Mouse (Mus musculus) B cell, adult 2 months (primary cell): ENCODE measurements around the gene Aldh3b2.
A peak's percentile ranks its signal among the peaks of the same experiment; 100 is the strongest.

Experiments
- DNase-seq, 2 experiments: peaks; one replicate each; pipeline ENCODE4 v3.0.0; 2022

The Aldh3b2 gene

DNA sequence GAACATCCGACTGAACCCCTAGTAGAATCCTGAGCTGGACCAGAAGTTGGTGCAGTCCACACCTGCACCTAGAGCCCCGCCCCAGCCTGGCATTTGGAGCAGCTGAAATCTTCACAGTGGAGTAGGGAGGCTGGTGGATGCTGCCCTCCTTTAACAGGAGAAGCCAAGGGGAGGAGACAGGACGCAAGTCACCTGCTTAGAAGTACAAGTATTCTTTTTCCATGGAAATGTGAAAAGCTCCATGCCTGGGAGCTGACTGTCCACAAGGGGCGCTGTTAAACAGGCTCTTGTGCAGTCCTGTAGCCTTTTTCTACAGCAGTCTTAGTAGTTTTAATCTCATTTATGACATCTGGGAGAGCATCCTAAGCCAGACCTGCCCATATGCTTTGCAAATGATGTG, 16.6 kb downstream of the Aldh3b2 start:
- DNase-seq: no peak

DNA sequence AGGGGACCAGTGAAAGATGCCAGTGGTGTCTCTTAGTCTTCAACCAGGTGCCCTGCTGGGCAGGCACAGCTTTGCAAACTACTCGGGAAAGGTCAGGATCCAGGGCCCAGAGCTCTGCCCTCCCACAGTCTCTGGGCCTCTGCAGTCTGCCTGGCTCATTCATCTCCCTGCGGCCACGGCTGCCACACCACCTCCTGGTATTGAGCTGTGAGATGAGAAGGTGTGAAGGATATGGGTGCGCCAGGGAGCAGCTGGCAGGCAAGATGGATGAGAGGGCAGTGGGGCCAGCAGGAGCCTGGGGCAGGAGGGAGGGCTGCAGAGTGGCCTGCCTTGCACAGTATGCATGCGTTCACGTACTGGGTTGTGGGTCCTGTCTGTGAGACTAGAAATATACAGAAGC, 18.7 kb downstream of the Aldh3b2 start:
- DNase-seq: no peak

DNA sequence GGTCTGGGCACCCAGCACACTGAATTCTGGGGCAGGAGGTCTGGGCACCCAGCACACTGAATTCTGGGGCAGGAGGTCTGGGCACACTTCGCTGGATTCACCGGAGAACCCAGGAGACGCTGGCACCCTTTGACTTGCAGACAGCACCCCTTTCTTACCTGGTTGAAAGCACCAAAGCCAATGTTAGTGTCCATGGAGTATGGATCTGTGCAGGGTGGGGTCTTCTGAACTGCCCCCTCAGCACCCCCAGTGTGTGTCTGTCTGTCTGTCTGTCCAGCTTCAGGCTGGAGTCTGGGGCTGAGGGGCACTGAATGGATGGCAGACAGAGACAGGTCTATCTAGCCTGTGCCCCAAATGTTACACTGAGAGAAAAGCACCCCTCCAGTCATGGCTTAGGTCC, 19.4 kb downstream of the Aldh3b2 start:
- no peak for DNase-seq

DNA sequence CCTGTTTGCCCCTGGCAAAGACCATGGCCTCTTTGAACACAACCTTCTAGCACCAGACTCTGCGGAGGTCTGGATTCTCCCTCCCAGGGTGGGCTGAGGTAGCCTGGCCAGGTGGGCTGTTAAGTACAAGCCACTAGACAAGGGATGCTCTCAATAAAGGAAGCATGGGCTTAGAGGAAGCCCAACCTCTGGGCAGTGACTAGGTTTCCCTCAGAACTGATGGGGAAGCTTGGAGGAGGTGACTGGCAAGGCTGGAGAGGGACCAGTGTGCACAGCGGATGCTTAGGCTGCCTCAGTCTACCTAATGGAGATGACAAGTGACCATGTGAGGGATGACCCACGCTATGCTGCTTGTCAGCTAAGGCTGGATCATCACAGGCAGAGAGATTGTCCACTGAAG, 19.8 kb downstream of the Aldh3b2 start:
- no peak for DNase-seq

DNA sequence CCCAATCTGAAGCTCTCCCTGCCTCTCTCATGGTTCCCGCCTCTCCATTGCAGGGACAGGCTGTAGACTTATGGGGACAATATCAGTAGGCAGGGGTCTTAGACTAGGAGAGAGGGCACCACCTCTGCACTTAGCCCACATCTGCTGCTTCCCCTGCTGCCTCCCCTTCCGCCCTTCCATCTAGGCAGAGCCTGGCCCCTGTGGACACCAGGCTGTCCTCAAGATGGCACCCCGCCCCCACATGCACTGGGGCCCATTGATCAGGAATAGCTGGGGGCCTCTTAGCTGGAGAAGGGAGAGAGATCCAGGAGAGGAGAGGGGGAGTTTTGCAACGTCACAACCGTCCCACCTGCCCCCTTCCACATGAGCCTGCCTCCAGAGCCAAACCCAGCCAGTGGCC, 20.3 kb downstream of the Aldh3b2 start, which contains the start of gene Tbx10:
TSS of gene Tbx10 (plus strand) at position 337 of the 400 bp plus-strand sequence.
- no peak for DNase-seq

DNA sequence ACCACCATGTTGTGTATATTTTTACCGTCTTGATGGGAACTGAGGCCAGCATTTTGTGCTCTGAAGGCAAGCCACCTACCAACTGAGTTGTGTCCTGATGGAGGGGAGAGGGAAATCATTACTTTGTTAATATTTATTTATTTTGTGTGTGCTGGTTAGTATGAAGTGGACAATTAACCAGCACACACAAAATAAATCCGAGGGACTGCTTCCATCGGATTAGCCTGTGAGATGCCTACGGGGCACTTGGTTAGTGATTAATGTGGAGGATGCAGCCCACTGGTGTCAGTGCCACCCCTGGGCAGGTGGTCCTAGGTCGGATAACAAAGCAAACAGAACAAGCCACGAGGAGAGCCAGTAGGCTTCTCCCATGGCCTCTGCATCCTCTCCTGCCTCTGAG, 22.8 kb downstream of the Aldh3b2 start:
- DNase-seq: no peak

DNA sequence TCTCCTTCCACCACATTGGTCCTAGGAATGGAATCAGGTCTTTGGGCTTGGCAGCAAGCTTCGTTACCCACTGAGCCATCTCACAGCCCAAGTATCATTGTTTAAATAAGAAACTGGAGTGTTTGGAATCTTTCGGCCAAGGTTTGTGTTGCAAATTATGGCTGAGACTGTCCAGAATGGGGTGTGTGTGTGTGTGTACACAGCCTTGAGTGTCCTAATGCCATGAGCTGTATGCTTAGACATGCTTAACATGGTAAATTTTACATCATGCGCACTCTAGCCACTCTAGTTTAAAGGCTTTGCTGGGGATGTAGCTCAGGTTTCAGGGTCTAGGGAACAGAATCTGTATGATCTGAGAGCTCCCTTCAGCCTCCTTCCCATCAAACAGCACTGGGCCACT, 23.4 kb downstream of the Aldh3b2 start:
- no peak for DNase-seq

DNA sequence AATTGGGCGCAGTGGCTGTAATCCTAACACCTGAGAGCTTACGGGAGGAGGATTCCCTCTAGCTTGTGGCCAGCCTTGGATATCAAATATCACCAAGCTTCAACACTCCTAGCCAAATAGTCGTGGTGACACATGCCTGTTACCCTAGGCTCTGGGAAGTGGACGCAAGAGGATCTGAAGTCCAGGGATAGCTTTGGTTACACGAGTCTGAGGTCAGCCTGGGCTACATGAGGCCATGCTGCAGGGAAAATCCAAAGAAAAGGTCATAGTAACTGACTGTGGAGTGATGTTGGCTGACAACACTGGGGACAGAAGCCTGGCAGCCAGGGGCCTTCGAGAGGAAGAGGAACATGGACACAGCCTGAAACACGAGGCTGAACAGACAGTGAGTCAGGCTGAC, 24.0 kb downstream of the Aldh3b2 start:
- DNase-seq: no peak

DNA sequence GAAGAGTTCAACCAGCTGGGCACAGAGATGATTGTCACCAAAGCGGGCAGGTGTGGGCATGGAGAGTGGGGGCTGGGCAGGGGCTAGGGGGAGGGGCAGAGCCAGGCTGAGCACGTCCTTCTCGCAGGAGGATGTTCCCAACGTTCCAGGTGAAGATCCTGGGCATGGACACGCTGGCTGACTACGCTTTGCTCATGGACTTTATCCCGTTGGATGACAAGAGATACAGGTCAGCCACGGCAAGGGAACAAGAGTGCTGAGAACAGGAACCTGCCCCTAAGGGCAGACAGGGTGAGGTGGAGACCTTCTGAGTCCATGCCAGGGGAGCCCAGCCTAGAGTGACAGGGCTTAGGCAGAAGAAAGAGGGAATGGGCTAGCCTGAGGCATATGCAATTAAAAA, 24.6 kb downstream of the Aldh3b2 start:
- DNase-seq: no peak

DNA sequence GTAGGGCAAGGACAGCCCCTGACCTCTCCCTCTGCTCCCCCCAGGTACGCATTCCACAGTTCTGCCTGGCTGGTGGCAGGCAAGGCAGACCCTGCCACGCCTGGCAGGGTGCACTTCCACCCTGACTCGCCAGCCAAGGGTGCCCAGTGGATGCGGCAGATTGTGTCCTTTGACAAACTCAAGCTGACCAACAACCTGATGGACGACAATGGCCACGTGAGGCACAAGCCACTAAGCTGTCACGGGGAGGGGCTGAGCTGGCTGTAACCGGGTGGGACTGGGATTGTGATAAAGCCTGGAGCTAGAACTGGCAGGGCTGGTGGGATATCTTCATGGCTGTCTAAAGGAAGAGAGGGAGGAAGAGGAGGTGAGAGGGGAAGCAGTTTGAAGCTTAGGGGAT, 25.1 kb downstream of the Aldh3b2 start:
- no peak for DNase-seq

DNA sequence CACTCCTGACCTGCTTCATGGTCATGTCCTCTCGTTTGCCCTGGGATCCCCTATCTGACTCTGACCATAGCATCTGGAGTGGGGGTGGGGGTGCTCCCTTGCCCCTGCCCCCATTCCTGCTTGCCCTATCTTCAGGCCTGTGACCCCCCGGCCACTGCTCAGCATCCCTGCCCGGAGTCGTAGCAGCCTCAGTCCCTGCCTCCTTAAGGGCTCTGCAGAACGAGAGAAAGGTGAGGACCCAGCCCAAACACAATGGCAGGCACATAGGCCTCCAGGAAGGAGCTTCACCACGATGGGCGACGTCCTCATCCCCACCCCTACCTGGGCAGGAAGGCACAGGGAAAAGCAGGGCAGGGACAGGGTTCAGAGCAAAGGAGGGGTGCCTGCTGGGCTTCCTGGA, 26.2 kb downstream of the Aldh3b2 start:
- DNase-seq: no peak

DNA sequence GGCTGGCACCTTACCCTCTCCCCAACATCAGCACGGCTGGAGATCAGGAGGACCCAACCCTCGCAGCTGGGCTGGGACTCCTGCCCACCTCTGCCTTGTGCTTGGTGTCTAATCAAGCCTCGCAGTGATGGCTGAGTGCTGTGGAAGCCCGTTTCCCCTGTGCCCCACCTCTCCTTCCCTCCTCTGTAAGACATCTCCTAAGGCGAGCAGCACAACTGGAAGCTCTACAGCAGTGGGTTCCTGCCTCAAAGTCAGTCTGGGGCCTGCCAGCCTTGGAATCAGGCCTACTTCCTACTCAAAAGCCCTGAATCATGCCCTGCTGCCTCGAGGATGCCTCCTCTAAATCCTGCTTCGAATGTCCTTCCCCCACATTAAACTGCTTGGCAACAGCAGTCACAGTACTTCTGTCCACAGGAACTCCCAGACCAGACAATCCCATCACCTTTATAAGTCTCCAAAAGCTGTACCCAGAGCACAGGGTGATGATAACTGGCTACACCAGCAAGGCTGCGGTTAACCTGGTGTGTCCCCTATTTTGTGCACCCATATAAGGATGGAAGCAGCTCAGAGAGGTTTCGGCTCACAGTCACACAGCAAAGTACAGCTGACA, 27.1 kb downstream of the Aldh3b2 start:
- DNase-seq: no peak

DNA sequence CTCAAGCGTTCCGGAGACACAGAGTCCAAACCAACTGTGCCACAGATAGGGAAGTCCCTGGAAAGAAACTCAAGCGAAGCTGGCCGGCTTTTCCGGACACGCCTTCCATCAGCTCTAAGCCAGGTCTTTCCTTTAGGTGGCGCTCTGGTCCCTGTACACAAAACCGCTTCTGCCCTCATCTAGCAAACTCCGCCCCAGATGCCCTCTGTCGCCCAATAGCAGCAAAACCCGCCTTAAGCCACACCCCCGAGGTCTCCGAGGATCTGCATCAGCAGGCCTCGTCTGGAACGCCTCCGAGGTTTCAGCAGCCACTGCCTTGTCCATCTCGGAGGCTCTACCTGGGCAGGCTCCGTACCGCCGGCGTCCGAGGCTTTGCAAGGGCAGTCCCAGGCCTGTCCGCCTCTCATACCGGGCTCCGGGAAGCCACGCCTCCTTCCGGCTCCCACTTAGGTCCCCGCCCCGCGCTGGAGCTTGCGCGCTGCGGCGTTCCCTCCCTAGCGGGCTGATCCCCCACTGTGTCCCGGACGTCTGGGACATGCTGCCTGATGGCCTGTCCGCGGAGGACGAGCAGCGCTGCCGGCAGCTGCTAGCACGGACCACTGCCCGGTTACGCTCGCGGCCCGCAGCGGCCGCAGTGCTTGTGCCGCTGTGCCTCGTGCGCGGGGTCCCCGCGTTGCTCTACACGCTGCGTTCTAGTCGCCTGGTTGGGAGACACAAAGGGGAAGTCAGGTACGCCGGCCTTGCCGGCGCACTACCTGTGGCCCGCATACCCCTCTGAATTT, 28.2 kb downstream of the Aldh3b2 start, which contains the start of the genes Nudt8 and Gm49405:
TSS of gene Nudt8 (plus strand) at position 462 of the 782 bp plus-strand sequence.
TSS of gene Gm49405 (plus strand) at position 508 of the 782 bp plus-strand sequence.
- DNase-seq: peak; percentile 95 to 96

DNA sequence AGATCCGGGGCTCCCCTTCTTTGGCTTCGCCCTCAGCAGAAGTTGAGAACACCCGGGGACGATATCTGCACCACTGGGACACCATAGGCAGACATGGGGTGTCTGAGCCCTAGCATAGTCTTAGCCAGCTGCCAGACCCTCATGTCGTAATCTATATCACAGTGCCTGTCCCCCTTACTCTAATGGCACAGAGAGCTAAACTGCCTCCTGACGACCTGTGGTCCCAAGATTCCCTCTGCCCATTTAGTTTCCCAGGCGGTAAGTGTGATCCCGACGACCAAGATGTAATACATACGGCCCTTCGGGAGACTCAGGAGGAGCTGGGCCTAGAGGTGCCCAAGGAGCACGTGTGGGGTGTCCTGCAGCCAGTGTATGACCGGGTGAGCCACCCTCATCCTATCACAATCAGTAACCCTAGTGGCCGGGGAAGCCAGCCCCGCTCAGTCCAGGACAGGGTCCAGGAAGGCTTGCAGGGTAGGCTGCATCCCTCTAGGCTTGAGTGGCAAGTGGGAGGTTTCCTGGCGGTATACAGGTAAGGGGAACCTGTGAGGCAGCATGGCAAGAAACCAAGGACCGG, 28.9 kb downstream of the Aldh3b2 start:
- no peak for DNase-seq

DNA sequence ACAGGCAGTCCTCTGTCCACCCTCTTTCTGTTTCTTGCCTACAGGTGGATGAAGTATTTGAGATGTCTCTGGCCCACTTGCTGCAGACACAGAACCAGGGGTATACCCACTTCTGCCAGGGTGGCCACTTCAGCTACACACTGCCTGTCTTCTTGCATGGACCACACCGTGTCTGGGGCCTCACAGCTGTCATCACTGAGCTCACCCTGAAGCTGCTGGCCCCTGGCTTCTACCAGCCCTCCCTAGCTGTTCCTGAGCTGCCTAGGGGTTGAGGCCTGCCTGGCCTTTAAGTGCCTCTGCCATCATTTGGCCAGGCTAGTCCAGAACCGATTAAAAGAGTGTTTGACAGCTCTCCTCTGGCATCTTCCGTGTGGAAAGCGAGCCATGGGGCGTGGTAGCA, 29.6 kb downstream of the Aldh3b2 start:
- DNase-seq: no peak

DNA sequence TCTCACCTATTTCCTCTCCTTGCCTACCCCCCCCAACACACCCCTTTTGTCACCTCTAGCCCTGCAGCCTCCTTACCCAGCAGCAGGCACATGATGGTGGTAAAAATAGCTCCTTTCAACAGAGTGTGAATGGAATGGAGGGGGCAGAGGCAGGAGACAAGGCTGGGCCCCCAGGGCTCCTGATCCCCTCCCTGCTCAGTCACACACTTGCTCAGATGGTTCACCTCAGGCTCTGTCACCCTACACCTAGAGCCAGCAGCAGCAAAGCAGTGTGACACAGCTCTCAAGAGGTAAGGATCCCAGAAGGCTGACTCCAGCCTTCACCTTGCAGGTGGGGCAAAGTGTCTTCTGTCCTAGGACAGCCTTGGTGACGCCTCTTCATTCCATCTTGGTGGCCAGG, 31.0 kb downstream of the Aldh3b2 start, which contains the start of gene Doc2g:
TSS of gene Doc2g (plus strand) at position 202 of the 400 bp plus-strand sequence.
- no peak for DNase-seq

DNA sequence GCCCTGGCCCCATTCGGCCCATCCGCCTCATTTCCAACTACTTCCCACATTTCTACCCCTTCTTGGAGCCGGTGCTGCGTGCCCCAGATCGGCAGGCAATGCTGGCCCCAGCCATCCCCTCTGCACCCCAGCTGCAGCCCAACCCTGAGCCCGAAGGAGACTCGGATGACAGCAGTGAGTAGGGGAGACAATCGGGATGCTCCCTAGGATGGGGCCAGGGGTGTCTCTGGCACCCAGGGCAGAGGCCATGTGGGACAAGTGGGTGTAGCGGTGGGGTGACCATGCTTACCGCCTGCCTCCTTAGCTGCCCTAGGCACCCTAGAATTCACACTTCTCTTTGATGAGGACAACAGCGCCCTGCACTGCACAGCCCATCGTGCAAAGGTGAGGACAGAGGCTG, 31.5 kb downstream of the Aldh3b2 start:
- no peak for DNase-seq

DNA sequence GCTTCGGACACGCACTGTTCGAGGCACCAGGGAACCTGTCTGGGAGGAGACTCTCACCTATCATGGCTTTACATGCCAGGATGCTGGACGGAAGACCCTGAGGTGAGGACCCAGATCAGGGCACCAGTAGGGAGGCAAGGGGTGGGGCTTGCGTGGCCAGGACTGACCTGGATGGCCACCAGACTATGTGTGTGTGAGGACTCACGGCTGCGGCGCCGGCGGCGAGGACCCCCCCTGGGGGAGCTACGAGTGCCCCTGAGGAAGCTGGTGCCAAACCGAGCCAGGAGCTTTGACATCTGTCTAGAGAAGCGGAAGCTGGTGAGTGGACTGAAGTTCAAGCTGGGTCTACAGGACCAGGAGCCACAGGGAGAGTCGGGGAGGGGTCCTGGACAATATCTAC, 32.2 kb downstream of the Aldh3b2 start:
- DNase-seq: no peak

DNA sequence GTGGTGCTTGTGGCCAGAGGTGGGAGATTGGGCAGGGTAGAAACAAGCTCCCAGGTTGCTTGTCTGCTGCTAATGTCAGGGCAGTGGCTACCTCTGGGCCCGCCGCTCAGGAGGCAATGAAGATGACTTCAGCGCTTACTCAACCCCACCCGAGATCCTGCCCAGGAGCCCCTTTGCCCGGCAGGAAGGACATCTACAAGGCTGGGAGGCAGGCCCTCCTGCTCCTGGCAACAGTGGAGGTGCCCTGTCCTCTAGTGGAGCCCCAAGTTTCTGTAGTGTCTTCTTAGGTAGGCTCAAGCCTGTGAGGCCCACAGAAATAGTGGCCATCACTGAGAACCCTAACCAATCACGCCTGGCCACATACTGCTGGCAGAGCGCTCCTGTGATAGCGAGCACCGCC, 33.0 kb downstream of the Aldh3b2 start:
- no peak for DNase-seq

DNA sequence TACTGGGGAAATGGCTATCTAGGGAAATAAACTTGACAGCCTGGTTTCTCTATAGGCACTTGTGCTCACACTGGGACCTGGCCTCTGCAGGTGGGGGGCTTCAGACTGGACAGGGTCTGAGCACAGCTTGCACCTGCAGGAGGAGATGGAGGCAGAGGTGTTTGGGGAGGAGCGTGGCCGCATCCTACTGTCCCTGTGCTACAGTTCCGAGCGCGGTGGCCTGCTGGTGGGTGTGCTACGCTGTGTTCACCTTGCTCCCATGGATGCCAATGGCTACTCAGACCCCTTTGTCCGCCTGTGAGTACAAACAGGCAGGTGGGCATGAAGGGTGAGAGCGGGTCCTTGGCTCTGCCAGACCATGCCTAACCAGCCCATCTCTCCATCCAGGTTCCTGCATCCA, 33.8 kb downstream of the Aldh3b2 start:
- DNase-seq: no peak

DNA sequence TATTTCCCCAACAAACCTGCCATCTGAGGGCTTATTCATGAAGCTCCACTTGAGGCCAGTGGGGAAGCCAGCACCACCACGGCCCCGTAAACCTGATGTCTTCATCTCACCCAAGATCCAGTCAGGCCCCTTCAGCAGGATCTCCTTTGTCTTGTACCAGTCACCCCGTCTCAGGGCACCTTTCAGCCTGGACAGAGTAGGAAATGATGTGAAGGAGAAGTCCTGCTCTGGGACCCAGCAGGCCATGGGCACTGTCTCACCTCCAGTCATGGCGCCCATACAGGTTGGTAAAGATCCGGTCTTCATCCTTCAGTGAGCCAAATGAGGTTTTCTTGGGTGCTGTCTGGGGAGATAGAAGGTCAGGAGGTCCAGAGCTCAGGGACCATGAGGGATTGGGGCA, 39.0 kb downstream of the Aldh3b2 start:
- no peak for DNase-seq

DNA sequence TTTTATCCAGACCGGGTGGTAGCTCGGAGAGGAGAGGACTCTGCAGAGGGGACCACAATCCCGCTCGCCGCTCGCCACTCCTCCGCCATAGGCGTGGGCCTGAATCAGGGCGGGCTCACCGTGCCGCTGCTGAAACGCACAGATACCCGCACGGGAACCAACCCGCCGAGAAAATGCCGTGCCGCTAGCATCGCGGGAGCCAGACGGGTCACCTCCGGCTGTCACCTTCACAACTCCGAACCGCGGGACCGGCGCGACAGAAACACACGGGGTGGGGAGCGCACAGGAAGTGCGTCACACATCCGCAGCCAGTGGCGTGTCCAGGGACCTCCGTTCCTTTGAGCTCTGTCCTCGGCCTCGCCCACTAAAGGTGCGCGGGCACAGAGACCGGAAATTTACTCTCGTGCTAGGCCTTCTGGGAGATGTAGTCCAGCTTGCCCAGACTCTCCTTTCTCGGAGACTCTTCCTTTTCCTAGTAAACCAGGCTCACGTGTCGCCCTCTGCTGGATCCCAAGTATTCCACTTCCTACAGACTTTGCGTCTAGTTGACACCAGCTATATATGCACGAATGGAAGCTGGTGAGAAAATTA, 40.4 kb downstream of the Aldh3b2 start, which contains the start of gene Ndufv1:
TSS of gene Ndufv1 (minus strand) at position 375 of the 591 bp plus-strand sequence.
- DNase-seq: peak; percentile 94 to 95

DNA sequence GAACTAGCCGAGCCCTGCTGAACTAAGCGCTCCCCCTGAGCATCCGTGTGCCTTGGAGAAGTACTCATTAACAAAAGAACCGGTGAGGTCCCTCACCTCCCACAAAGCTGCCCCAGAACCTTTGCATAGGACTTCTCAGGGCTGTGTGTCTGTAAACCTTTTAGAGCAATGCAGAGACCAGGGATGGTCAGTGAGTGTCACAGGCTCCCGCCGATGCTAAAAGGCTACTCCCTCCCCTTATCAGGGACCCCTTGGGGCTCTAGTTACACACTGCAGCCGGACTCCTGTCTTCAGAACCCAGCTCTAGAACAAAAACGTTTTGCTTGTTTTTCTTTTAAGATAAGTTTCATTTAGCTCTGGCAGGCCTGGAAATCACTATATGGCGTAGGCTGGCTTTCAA, 40.9 kb downstream of the Aldh3b2 start:
- DNase-seq: no peak

DNA sequence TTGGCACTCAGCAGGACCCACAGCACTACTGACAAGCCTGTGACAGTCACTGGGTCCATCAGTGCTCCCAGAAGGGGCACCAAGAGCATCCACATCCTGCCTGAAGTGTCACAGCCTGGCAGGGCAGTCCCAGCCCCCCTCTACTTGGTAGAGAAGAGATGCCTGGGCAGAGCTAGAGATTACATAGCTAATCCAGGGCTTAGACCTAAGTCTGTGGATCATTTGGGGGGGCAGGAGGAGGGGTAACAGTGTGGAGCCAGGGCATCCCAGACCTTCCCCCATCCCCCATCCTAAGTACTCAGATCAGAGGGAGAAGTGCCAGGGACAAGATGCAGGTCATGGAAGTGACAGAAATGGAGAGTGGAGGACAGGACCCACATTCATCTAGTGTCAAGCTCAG, 42.7 kb downstream of the Aldh3b2 start:
- DNase-seq: no peak
